Mouse (Mus musculus) cerebellum, adult 9-10 months (tissue): Measurements from ENCODE around the gene Ubr2.

Experiments used
- DNase-seq: peaks from one replicate; pipeline ENCODE4 v3.0.0; 2022

The Ubr2 gene

GRCm38 (mm10) chr17:46920855-46921254 is 89.5 kb downstream of the Ubr2 start:
- no peak for DNase-seq

GRCm38 (mm10) chr17:46918951-46919350 is 91.4 kb downstream of the Ubr2 start:
- DNase-seq, result no peak

- DNase-seq, result no peak
Observed at GRCm38 (mm10) chr17:46915129-46915528, 95.2 kb downstream of the Ubr2 start.

GRCm38 (mm10) chr17:46912331-46912730 is 98.0 kb downstream of the Ubr2 start:
- no peak for DNase-seq

GRCm38 (mm10) chr17:46910186-46910585 is 100.2 kb downstream of the Ubr2 start, which contains the start of gene Prph2:
Gene Prph2 (plus strand): TSS chr17:46910459.
- DNase-seq, result no peak

- peak; percentile 91 for DNase-seq
Observed at GRCm38 (mm10) chr17:46903876-46904490, 106.4 kb downstream of the Ubr2 start.

GRCm38 (mm10) chr17:46900941-46901340 is 109.4 kb downstream of the Ubr2 start:
- no peak for DNase-seq

- no peak for DNase-seq
Observed at GRCm38 (mm10) chr17:46897221-46897950, 113.0 kb downstream of the Ubr2 start.

GRCm38 (mm10) chr17:46895426-46895825 is 114.9 kb downstream of the Ubr2 start:
- no peak for DNase-seq

- peak; percentile 72 for DNase-seq
Observed at GRCm38 (mm10) chr17:46890843-46891594, 119.3 kb downstream of the Ubr2 start.

- DNase-seq, result peak; percentile 97
Observed at GRCm38 (mm10) chr17:46890116-46890815, 120.1 kb downstream of the Ubr2 start, which contains the start of gene Tbcc. Gene Tbcc (plus strand): TSS chr17:46890684.

GRCm38 (mm10) chr17:46889450-46890084 is 120.8 kb downstream of the Ubr2 start:
- peak; percentile 89 for DNase-seq

GRCm38 (mm10) chr17:46888511-46889212 is 121.7 kb downstream of the Ubr2 start:
- DNase-seq, result peak; percentile 82

GRCm38 (mm10) chr17:46885910-46886643 is 124.3 kb downstream of the Ubr2 start:
- DNase-seq, result no peak

GRCm38 (mm10) chr17:46885218-46885909 is 125.0 kb downstream of the Ubr2 start:
- DNase-seq, result no peak

GRCm38 (mm10) chr17:46884766-46885165 is 125.6 kb downstream of the Ubr2 start:
- no peak for DNase-seq

GRCm38 (mm10) chr17:46883107-46883506 is 127.2 kb downstream of the Ubr2 start:
- DNase-seq, result no peak

GRCm38 (mm10) chr17:46881728-46882127 is 128.6 kb downstream of the Ubr2 start:
- no peak for DNase-seq

- no peak for DNase-seq
Observed at GRCm38 (mm10) chr17:46880322-46880721, 130.0 kb downstream of the Ubr2 start.

- DNase-seq, result no peak
Observed at GRCm38 (mm10) chr17:46879841-46880311, 130.5 kb downstream of the Ubr2 start.
